Mouse (Mus musculus) G1E (cell line): ENCODE results near the gene Necap1. TPM values are rescaled to one million over a fixed set of nuclear protein-coding genes. Genes with fewer than 3 reads are reported as not detected.

Source experiments
- ATAC-seq: 2 replicates; pipeline ENCODE4 v1.8.0; 2016; ENCODE audit warnings: mild to moderate bottlenecking; ENCODE audit not compliant: insufficient number of reproducible peaks, poor library complexity, low FRiP score, severe bottlenecking; ENCODE audit errors: extremely low read depth
- DNase-seq: peaks from one replicate; pipeline ENCODE4 v3.0.0; 2012; ENCODE audit warnings: low spot score
- H3K27me3 ChIP-seq: 2 replicates; pipeline ENCODE4 v1.6.1; 2012; ENCODE audit warnings: mild to moderate bottlenecking, low read length, inconsistent platforms; ENCODE audit not compliant: insufficient read depth
- H3K36me3 ChIP-seq: replicated peaks from 2 replicates; pipeline ENCODE3; 2012; ENCODE audit warnings: mild to moderate bottlenecking, inconsistent platforms
- H3K4me1 ChIP-seq: 2 replicates; pipeline ENCODE4 v1.6.1; 2012; ENCODE audit warnings: low read depth, low read length, inconsistent platforms, mixed read lengths; ENCODE audit not compliant: insufficient read depth
- H3K4me3 ChIP-seq: 2 replicates; pipeline ENCODE4 v1.5.1; 2012; ENCODE audit warnings: low read depth, mild to moderate bottlenecking, inconsistent platforms, low read length, moderate library complexity, mixed read lengths
- H3K9me3 ChIP-seq: replicated peaks from 2 replicates; pipeline ENCODE4 v1.6.1; 2012; ENCODE audit warnings: inconsistent platforms
- CTCF ChIP-seq: IDR thresholded peaks from 2 replicates; pipeline ENCODE4 v1.5.1; 2012; ENCODE audit warnings: low read depth, low read length, inconsistent platforms, mixed read lengths
- GATA1 ChIP-seq: IDR thresholded peaks from 2 replicates; pipeline ENCODE4 v1.6.1; 2012; ENCODE audit warnings: borderline replicate concordance, low read length, inconsistent platforms, mixed read lengths
- GATA2 ChIP-seq: IDR thresholded peaks from 2 replicates; pipeline ENCODE4 v1.6.1; 2012; ENCODE audit warnings: low read depth, low read length, inconsistent platforms, borderline replicate concordance
- POLR2AphosphoS5 ChIP-seq: IDR thresholded peaks from 2 replicates; pipeline ENCODE4 v1.6.1; 2012; ENCODE audit warnings: low read depth, low read length, inconsistent platforms; ENCODE audit not compliant: insufficient replicate concordance
- TAL1 ChIP-seq: conservative IDR thresholded peaks from 2 replicates; pipeline ENCODE4 v1.6.1; 2012; ENCODE audit warnings: low read depth, low read length, inconsistent platforms, mixed read lengths
- polyA plus RNA-seq: library from polyadenylated mRNA; stranded (reverse); fragments of >175 nt; gene quantifications from 2 replicates; pipeline ENCODE4 v1.2.3, GENCODE M21; 2012
- total RNA-seq, 2 experiments: library from RNA; stranded (forward) in 1 of 2; stranded (reverse) in 1 of 2; fragments of 200-1000 nt in 1 of 2; fragments of >200 nt in 1 of 2; fragmentation: Nextera tagmentation in 1 of 2; gene quantifications; 2 replicates each; pipeline ENCODE4 v1.2.3; 2014 to 2017

The Necap1 gene
- total and polyA plus RNA-seq, 3 experiments, result 8.1 to 40.5 (median 19.9) TPM

DNA sequence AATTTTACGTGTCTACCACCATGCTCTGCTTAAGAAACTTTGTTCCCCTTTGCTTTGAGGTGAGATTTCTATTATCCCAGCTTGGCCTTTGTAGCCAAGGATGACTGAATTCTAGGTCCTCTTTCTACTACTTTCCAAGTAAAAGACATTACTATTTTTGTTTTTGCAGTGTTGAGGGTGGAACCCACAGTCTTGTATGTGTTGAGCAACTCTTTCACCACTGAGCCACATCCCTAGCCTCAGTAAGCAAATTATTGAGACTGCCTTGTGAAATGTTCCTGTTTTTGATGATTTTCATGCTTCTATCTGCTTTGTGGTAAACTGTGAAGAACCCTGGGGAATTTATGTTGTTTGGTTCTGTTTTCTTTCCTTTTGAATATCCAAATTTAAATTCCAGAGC lies 11.4 kb upstream of the Necap1 start:
- TF ChIP-seq CTCF (no peak), POLR2AphosphoS5 (no peak), GATA2 (no peak), GATA1 (no peak), TAL1 (no peak)
- DNase-seq (no peak), ATAC-seq (no peak)
- H3K27me3 ChIP-seq, result no peaks in the 10 kb centered on the region; the same call in 1 of the 2 replicates
- H3K36me3 ChIP-seq, result no peaks in the 10 kb centered on the region
- no peak overlapping the region for H3K4me3 ChIP-seq
- no peaks in the 10 kb centered on the region for H3K4me1 ChIP-seq
- H3K9me3 ChIP-seq, result peaks cover 18% of the 10 kb centered on the region

DNA sequence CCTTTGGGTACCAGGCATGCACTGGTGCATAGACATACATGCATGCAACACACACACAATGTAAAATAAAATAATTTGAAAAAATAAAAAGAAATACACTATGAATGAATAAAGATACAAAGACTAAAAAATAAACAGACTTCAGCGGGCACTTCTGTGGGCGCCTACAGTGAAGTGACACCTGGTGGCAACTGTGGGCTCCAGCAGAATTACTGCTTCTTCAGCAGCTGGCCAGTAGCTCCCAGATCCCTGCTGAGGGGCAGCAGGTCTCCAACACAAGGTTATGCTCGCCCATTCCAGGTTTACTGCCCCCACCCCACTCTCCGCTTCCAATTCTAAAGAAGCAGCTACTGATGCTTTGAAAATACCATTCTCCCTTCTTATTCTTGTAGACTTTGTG lies 6.4 kb upstream of the Necap1 start:
- no peak; the same call in 1 of the 2 replicates for ATAC-seq
- Histone ChIP-seq H3K4me3 (no peak overlapping the region), H3K36me3 (no peaks in the 10 kb centered on the region), H3K4me1 (no peaks in the 10 kb centered on the region), H3K9me3 (no peaks in the 10 kb centered on the region), H3K27me3 (peaks cover 2% of the 10 kb centered on the region; the same call in 1 of the 2 replicates)
- TF ChIP-seq POLR2AphosphoS5 (no peak), GATA2 (no peak), CTCF (no peak), GATA1 (no peak), TAL1 (no peak)
- no peak for DNase-seq

DNA sequence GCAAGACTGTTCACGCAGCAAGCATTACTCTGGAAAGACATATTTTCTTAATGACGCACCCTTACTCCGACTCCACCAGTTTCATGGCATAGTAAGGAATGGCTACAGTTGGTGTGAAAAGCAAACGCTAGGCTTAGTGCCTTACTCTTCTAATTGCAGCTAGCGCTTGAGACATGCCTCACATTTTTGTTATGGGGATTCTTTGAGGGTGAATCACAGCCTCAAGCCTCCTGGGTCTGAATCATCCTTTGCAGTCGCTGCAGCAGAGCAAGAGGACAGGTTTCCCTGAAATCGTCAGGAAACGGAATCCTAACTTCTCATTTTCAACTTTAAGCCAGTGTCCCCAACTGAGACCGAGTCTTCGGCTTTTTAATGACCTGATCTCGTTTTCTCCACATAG lies 4.4 kb upstream of the Necap1 start:
- H3K36me3 ChIP-seq, result no peaks in the 10 kb centered on the region
- H3K4me3 ChIP-seq, result no peak overlapping the region
- TF ChIP-seq POLR2AphosphoS5 (no peak), TAL1 (no peak)
- 0 out of 2 replicates have a peak, but pooled peaks cover 2% of the 10 kb centered on the region for H3K27me3 ChIP-seq
- H3K9me3 ChIP-seq, result no peaks in the 10 kb centered on the region
- peaks cover 4% of the 10 kb centered on the region; the same call in 1 of the 2 replicates for H3K4me1 ChIP-seq
- ATAC-seq, result no peak
- DNase-seq, result no peak

DNA sequence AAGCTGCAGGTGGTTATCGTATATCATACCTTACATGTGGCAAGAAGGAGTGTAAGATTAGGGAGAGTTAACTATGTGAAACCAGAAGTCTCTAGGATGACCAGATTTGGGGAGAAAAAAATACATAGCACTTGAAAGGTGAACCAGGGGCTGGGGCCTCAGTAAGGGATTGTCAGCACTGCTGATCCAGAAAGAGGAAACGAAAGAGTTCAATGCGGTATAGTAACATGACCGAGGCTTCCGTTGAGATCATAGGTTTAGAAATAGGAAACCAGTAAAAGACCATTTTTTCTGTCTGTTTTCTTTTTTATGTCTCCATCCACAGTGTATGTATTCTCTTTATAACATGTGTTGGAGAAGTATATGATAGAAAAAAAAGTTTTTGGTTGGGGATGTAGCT lies 1.5 kb upstream of the Necap1 start:
- no peaks in the 10 kb centered on the region for H3K9me3 ChIP-seq
- H3K4me1 ChIP-seq, result peaks cover 18% of the 10 kb centered on the region
- 0 out of 2 replicates have a peak, but pooled peaks cover 2% of the 10 kb centered on the region for H3K27me3 ChIP-seq
- DNase-seq (no peak), ATAC-seq (no peak)
- no peak overlapping the region for H3K4me3 ChIP-seq
- H3K36me3 ChIP-seq, result peaks cover 22% of the 10 kb centered on the region
- TF ChIP-seq POLR2AphosphoS5 (no peak), CTCF (no peak), GATA1 (no peak), GATA2 (no peak), TAL1 (no peak)

DNA sequence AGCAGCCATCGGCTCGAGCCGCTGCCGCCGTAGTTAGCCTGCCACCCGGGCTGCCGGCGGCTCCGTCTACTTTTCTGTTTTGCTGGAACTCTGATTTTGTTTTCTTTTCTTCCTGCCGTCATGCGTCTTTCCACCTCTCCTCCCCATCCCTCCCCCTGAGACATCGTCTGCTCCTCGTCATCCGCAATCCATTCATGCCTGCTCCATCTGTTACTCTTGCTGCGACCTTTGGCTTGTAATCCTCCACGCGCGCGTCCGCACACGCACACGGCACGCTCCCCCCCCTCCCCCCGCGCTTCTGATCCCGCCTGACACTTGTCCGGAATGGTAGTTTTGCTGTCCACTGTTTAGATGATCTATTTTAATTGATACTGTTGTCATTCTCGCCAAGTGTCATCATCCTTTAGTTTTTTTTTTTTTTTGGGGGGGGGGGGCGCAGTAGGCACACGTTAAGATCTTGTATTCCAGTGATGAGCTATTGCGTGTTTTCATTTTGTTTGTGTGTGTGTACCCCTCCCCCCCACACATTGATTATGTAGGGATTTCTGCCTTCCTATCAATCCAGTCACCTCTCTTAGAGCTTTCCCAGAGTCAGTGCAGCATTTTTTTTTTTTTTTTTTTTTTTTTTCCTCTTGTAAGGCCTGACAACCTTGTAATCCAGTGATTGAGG lies 581 bp downstream of the Necap1 start:
- DNase-seq, result peak; percentile 38

DNA sequence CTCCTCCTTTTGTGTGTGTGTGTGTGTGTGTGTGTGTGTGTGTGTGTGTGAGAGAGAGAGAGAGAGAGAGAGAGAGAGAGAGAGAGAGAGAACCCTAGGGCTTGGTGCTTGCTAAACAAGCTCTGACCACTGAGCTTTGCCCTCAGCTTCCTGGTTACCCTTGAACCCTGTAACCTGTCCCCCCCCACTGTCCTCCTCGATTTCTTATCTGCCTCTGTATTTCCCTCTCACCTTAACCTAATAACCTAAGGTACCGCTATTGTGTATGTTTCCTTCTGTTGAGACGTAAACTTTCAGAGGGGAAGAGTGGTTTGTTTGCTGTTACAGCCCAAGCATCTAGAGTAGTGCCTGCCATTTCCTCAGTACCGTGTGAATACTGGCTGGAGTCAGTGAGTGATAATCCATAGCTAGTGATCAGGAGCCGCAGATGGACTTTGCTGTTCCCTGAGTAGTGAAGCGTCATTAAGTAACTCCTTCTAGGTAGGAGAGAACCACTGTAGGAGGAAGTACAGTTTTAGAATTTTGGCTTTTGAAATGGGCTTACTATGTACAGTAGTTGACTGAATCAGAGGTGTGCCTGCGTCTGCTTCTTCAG lies 5.0 kb downstream of the Necap1 start:
- TF ChIP-seq GATA2 (no peak), GATA1 (no peak), POLR2AphosphoS5 (no peak), TAL1 (no peak), CTCF (no peak)
- no peak overlapping the region for H3K4me3 ChIP-seq
- peaks cover 30% of the 10 kb centered on the region for H3K4me1 ChIP-seq
- peaks cover 86% of the 10 kb centered on the region for H3K36me3 ChIP-seq
- no peaks in the 10 kb centered on the region for H3K27me3 ChIP-seq
- DNase-seq (no peak), ATAC-seq (no peak)
- no peaks in the 10 kb centered on the region for H3K9me3 ChIP-seq

More for the DNA sequence above, 581 bp downstream of the Necap1 start:
- H3K9me3 ChIP-seq, result no peaks in the 10 kb centered on the region
- H3K36me3 ChIP-seq, result peaks cover 42% of the 10 kb centered on the region
- peak overlapping the region; percentile 88 for H3K4me3 ChIP-seq
- peaks cover 34% of the 10 kb centered on the region for H3K4me1 ChIP-seq
- H3K27me3 ChIP-seq, result no peaks in the 10 kb centered on the region
- 0 out of 2 replicates have a peak, but pooled peaks have one; percentile 4 for ATAC-seq
- TF ChIP-seq GATA1, result no peak
- no peak for TF ChIP-seq TAL1
- no peak for TF ChIP-seq CTCF
- TF ChIP-seq POLR2AphosphoS5, result no peak

DNA sequence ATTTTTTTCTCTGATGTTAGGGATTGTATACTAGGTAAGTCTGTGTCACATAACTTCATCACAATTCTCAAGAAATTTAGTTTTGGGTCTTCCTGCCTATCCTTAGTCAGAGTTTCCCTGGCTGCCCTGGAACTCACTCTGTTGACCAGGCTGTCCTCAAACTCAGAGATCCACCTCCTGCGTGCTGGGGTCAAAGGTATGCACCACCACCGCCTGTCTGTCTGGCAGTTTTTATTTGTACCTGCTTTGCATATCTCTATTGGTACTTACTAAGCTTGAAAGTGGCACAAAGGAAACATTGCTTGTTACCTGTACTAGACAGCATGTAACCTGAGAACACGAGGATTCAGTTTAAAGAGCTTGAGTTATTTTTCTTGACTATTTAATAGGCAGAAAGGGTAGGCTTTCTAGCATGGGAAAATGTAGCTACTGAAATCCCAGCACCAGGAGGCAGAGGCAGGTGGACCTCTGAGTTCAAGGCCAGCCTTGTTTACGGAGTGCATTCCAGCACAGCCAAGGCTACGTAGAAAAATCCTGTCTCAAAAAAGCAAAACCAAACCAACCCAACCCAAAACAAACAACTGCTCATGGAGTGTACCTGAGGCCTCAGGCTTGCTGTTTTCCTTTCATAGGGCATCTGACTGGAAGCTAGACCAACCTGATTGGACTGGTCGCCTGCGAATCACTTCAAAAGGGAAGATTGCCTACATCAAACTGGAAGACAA lies 5.7 kb downstream of the Necap1 start:
- Histone ChIP-seq H3K4me1 (peaks cover 30% of the 10 kb centered on the region), H3K36me3 (peaks cover 92% of the 10 kb centered on the region), H3K4me3 (no peak overlapping the region), H3K9me3 (no peaks in the 10 kb centered on the region), H3K27me3 (no peaks in the 10 kb centered on the region)
- TF ChIP-seq GATA1 (no peak), POLR2AphosphoS5 (no peak), CTCF (no peak), TAL1 (no peak), GATA2 (no peak)
- no peak for DNase-seq
- no peak for ATAC-seq
